Mouse (Mus musculus): ENCODE results near the gene Cc2d2a. TPM values are rescaled to one million over a fixed set of nuclear protein-coding genes. Genes with fewer than 3 reads are reported as not detected.

The Cc2d2a gene
- polyA plus RNA-seq, 1 experiment from 2014 or later: 7.8 TPM

- no peak overlapping the region for H3K4me2 ChIP-seq (ENCODE audit: low read length)
- WGBS: 75% methylated on average over 9 of the region's 9 CpGs
- H3K9me3 ChIP-seq (ENCODE audit: control insufficient read depth, low read length): no peaks in the 10 kb centered on the region
- no peak for ATAC-seq
- no peaks in the 10 kb centered on the region for H3K27me3 ChIP-seq (replicated peaks; ENCODE audit: control insufficient read depth, insufficient read depth, low read length)
- no peak overlapping the region for H3K9ac ChIP-seq (replicated peaks; ENCODE audit: low read depth, low read length)
- no peak overlapping the region for H3K4me3 ChIP-seq (replicated peaks; ENCODE audit: low read length)
- no peak overlapping the region for H3K27ac ChIP-seq (ENCODE audit: low read length)
- no peaks in the 10 kb centered on the region for H3K36me3 ChIP-seq (ENCODE audit: control insufficient read depth, insufficient read depth)
- no peaks in the 10 kb centered on the region for H3K4me1 ChIP-seq (replicated peaks; ENCODE audit: control insufficient read depth, insufficient read depth, low read length)
These were observed 126.0 kb downstream of the Cc2d2a start for GRCm38 (mm10) chr5:43787976-43788752.

Other genes with a start within 250 kb of the Cc2d2a start
- 0.95 and 1.5 TPM in 2 replicates for gene C1qtnf7, start 146.8 kb upstream of the Cc2d2a start, polyA plus RNA-seq (2015; fragmentation: Nextera tagmentation; extraction: Ambion mirVana)
- gene Bst1, start 156.5 kb downstream of the Cc2d2a start, polyA plus RNA-seq (2015; fragmentation: Nextera tagmentation; extraction: Ambion mirVana): not detected in 2 replicates
- 81.4 and 88.2 TPM in 2 replicates for gene Fbxl5, start 159.3 kb downstream of the Cc2d2a start, polyA plus RNA-seq (2015; fragmentation: Nextera tagmentation; extraction: Ambion mirVana)
- gene Cd38, start 206.2 kb downstream of the Cc2d2a start, polyA plus RNA-seq (2015; fragmentation: Nextera tagmentation; extraction: Ambion mirVana): 2.4 and 2.9 TPM in 2 replicates

All from forebrain, embryonic 16.5 days (tissue).